Mouse (Mus musculus): ENCODE measurements around the gene Hfe. TPM values are rescaled to one million over a fixed set of nuclear protein-coding genes. Genes with fewer than 3 reads are reported as not detected.
"Not testable (repeated sequence)": the region's sequence is repeated elsewhere in the genome, so short reads cannot be mapped to it uniquely, and the experiment has no call there.

Gene Hfe
- total RNA-seq, 2 experiments from 2014 or later, result 4.1 to 4.2 TPM

DNA sequence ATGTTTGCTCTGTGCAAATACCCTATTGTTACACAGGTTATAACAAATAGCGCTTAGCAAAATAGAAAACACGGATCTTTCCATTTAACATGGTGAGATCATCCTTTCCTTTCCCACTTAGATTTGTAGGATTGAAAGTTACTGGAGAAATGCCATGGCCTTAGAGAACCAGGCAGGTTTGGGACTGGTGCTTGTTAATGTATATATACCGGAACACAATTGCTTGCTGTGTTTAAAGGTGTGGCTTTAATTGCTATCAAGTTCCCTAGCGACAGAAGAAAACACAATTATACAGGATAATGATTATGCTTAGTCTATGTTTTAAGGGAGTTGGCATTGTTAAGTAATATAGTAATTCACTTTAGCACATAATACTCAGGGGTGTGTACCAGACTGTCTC lies 23.5 kb downstream of the Hfe start:
- no peak for DNase-seq (ENCODE audit: low spot score in 2 of 2)

DNA sequence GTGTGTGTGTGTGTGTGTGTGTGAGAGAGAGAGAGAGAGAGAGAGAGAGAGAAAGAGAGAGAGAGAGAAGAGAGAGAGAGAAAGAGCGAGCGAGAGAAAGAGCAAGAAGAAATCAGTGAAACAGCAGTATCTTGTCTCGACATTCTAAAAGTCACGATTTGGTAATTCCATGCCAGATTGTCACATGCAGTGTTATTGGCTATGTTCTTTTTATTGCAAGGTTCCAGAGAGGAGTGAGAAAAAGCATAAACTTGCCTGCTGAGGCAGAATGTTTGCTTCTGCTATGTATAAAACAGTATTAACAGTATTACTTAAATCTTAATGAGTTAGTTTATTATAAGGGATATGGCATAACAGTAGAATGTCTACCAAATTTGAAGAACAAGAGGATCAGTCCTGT lies 24.7 kb downstream of the Hfe start:
- no peak for DNase-seq (ENCODE audit: low spot score in 2 of 2)

DNA sequence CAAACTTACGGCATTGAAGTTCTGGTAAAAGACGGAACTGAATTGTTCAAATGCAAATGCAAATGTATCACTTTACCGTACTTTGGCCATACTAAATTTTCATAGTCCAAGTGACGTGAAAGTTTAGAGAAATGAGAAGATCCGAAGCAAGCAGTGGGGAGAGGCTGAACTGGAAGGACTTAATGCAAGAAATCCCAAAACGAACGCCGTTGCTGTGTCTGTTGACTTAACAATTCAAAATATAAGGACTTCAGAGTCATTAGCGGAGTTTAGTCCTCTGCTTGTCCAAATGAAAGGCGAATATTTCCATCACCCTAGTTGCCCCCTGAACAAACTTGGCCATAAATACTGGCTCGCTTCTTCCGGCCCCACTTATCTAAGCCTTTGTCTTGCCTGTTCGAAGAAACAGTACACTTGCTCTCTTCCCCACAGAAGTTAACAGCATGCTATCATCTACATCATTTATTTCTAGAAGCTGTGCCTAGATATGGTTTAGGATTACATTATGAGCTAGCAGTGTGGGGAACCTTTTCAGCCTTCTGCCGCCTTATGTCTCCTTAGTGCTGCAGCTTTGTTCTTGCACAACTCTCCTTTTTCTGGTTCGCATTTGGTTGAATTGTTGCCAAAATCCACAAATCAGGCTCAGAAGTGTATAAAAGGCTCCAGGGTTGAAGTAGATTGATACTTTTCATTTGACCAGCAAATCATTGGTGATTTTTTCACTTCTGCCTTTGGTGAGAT lies 25.4 kb downstream of the Hfe start:
- DNase-seq (ENCODE audit: low spot score in 2 of 2), result peak in 1 of 2 experiments; percentile 52

DNA sequence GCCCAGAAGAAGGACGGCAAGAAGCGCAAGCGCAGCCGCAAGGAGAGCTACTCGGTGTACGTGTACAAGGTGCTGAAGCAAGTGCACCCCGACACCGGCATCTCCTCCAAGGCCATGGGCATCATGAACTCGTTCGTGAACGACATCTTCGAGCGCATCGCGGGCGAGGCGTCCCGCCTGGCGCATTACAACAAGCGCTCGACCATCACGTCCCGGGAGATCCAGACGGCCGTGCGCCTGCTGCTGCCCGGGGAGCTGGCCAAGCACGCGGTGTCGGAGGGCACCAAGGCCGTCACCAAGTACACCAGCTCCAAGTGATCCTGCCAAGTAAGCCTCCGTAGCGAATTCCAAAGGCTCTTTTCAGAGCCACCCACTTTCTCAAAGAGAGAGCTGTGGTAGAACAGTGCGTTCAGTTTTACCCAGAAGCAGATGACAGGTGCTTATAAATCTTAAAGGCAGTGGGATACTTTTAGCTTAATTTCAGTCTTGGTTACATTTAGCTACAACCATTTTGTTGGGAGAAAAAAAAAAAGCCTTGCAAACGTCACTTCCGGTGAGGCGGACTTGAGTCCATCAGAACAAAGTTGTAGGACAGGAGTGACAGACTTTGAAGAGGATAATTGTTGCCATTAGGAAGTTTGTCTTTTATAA lies 26.2 kb downstream of the Hfe start:
- DNase-seq (ENCODE audit: low spot score in 2 of 2), result peak; percentile 27 to 70

DNA sequence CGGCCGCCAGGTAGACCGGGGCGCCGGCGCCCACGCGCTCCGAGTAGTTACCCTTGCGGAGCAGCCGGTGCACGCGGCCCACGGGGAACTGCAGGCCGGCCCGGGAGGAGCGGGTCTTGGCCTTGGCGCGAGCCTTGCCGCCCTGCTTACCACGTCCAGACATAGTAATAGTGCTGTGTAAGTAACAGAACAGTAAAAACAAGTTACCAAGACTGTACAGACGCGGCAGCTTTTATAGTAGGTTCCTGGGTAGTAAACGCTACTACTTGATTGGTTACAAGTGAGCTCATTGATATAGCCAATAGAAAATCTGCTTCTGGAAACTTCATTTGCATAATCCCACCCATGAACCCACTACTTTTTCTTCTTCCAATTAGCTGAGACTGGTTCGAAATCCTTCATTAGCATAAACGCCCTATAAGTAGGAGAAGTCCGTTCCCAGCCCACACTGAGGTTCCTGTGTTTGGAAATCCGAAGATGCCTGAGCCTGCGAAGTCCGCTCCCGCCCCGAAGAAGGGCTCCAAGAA lies 26.8 kb downstream of the Hfe start, which contains the start of the genes Hist1h2ac and Hist1h2bc:
Gene Hist1h2ac, minus strand, starts transcription at position 194 of the 527 bp plus-strand sequence.
Gene Hist1h2bc, plus strand, starts transcription at position 445 of the 527 bp plus-strand sequence.
- peak; percentile 85 to 93 for DNase-seq (ENCODE audit: low spot score in 2 of 2)

DNA sequence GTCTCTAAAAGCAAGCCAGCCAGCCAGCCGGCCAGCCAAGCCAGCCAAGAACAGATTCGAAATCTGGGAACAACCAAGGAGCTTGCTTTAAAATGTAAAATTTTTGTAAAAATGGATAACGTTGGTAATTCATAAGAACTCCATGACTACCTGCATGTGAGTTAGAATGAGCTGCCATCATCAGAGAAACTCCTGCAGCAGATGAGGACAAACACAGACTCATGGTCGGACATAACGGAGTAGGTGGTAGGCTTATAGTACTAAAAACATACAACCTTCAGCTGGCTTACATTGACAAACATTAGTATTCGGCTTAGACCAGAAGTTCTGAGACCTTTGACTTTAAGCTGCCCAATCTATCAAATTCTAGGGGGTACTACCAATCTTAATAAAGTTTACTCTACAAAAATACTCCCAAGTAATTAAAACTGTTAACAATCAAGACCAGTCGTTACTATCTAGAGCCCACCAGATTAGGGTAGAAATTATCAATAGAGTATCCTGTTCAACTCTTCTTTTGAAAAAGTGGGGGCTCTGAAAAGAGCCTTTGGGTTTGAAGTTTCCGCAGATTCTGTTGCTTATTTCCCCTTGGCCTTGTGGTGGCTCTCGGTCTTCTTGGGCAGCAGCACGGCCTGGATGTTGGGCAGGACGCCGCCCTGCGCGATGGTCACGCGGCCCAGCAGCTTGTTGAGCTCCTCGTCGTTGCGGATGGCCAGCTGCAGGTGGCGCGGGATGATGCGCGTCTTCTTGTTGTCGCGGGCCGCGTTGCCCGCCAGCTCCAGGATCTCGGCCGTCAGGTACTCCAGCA lies 27.5 kb downstream of the Hfe start:
- not testable (repeated sequence) for DNase-seq (ENCODE audit: low spot score in 2 of 2)

DNA sequence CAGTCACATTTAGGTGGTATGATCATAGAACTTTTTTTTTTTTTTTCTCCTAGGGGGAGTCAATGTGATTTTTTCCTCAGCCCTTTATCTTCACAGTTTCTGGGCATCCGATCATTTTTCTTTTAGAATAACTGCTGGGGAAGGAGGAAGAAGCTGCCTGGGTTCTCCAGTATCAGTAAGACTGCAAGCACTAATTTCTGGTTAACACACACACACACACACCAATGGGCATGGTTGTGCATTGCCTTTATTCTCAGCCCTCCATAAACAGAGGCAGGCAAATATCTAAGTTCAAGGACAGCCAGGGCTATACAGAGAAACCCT lies 28.1 kb downstream of the Hfe start:
- DNase-seq (ENCODE audit: low spot score in 2 of 2), result no peak

DNA sequence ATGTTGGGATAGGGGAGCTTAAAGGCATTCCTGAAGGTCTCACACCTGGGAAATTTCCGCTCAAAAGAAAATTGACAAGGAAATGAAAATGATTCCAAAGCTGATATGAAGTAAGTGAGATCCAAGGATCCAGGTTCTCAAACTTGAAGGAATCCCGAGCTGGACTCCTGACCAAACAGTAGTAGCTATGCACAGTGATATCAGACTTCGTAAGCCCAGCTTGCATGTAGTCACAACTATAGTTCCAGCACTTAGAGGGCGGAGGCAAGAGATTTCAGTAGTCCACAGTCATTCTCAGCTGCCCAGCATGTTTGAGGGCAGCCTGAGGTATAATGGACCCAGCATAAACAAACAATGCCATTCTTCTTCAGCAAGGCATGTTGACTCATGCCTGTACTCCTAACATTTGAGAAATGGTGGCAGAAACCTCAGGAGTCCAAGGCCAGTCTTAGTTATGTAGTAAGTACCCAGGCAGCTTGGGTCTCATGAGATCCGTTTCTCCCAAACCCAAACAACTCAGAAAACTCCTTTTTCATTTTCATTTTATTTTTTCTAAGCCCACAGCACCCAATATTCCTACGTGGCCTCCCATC lies 28.6 kb downstream of the Hfe start:
- DNase-seq (ENCODE audit: low spot score in 2 of 2), result no peak

DNA sequence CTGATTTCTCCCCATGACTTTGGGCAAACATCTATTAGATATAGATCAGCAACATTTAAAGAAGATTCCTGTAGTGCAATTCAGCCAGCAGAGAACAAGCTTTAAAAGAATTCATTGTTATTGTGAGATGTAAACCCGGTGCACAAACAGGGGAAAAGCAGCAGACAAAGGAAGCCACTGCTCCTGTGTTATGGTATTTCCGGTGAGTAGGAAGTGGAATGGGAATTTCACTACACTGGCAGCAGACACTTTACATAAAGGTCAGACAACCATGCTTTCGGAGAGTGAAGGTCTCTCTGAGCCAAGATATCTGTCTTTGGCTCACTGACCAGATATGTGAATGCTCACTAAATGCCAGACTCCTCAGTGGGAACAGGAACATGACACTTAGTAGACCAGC lies 48.1 kb downstream of the Hfe start:
- no peak for DNase-seq (ENCODE audit: low spot score in 2 of 2)

DNA sequence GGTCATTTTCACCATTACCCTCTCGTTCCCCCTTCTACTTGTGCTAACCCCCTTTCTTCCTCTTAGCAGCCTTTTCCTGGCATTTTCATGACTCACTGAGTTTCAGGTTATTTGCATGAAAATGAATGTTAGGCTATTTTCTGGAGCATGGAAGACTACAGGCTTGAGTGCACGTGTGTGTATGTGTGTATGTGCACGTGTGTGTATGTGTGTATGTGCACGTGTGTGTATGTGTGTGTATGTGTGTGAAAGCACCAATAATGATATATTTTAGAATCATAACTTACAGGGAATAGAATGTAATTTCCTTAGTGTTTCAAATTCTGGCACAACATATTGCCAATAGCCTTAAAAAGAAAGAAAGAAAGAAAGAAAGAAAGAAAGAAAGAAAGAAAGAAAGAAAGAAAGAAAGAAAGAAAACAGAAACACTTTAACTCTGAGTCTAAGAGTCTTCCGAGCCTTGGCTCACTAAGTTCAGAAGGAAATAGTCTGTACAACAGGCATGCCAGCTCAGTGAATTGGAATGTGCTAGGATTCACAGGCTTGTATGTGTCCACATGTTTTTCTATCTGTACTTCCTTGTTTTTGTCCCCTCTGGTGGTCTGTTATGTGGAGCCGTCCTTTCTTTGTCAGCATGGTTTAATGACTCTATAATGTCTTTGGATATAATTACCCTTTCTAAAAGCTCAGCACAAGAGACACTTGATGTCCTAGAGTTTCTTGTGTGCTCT lies 50.9 kb downstream of the Hfe start:
- DNase-seq (ENCODE audit: low spot score in 2 of 2), result no peak

Small RNAs within 50 kb of the gene (microRNA-seq; reads per million reads assigned to microRNA genes)
- gene Gm44314, result 0 reads per million in 2 experiments
- gene Gm44350, result 0 reads per million in 2 experiments
- gene Gm44484, result 0 reads per million in 2 experiments

Other genes starting within 250 kb of the Hfe start
- gene Btn1a1, start 245.0 kb downstream of the Hfe start, total RNA-seq (2021), result not detected
- 1 to 10 TPM in 1 of 2 experiments, under 1 TPM in 1; 0.91 to 1.4 TPM for gene Btn2a2, start 222.0 kb downstream of the Hfe start, total RNA-seq (2021)
- 100 to 1,000 TPM; 331 to 357 TPM for gene Hist1h4h, start 179.8 kb downstream of the Hfe start, total RNA-seq (2021)
- gene Hist1h2af, start 176.9 kb downstream of the Hfe start, total RNA-seq (2021), result 1 to 10 TPM in 1 of 2 experiments, not detected in 1; 3.0 TPM
- gene Hist1h3g, start 175.4 kb downstream of the Hfe start, total RNA-seq (2021), result 1 to 10 TPM; 2.1 to 4.9 TPM
- under 1 TPM; 0.43 to 0.54 TPM for gene Hist1h2bh, start 167.5 kb downstream of the Hfe start, total RNA-seq (2021)
- 10 to 100 TPM; 15.1 to 16.5 TPM for gene Hist1h3f, start 166.8 kb downstream of the Hfe start, total RNA-seq (2021)
- 100 to 1,000 TPM; 135 to 161 TPM for gene Hist1h4f, start 159.2 kb downstream of the Hfe start, total RNA-seq (2021)
- 1 to 10 TPM; 3.1 to 4.0 TPM for gene Hist1h1d, start 157.6 kb downstream of the Hfe start, total RNA-seq (2021)
- 10 to 100 TPM; 39.8 to 44.6 TPM for gene Hist1h3e, start 148.5 kb downstream of the Hfe start, total RNA-seq (2021)
- 1 to 10 TPM; 3.9 to 8.2 TPM for gene Hist1h2ae, start 139.6 kb downstream of the Hfe start, total RNA-seq (2021)
- 10 to 100 TPM; 58.3 to 66.2 TPM for gene Hist1h2bg, start 139.5 kb downstream of the Hfe start, total RNA-seq (2021)
- 10 to 100 TPM; 24.1 to 24.2 TPM for gene Hist1h2bf, start 136.7 kb downstream of the Hfe start, total RNA-seq (2021)
- gene Hist1h2ad, start 136.5 kb downstream of the Hfe start, total RNA-seq (2021), result 1 to 10 TPM; 3.8 to 7.1 TPM
- gene Hist1h3d, start 135.1 kb downstream of the Hfe start, total RNA-seq (2021), result 10 to 100 TPM; 11.8 to 13.6 TPM
- gene Hist1h4d, start 129.3 kb downstream of the Hfe start, total RNA-seq (2021), result 100 to 1,000 TPM; 152 to 153 TPM
- gene Hist1h2be, start 89.7 kb downstream of the Hfe start, total RNA-seq (2021), result 10 to 100 TPM; 10.2 to 11.3 TPM
- gene Hist1h1e, start 88.3 kb downstream of the Hfe start, total RNA-seq (2021), result 10 to 100 TPM; 41.8 to 45.0 TPM
- 1 to 10 TPM; 2.3 to 3.4 TPM for gene Hist1h2ac, start 26.9 kb downstream of the Hfe start, total RNA-seq (2021)
- 10 to 100 TPM; 53.5 to 63.1 TPM for gene Hist1h2bc, start 26.7 kb downstream of the Hfe start, total RNA-seq (2021)
- not detected for gene Hist1h1t, start 15.0 kb downstream of the Hfe start, total RNA-seq (2021)
- gene Hist1h4c, start 12.4 kb downstream of the Hfe start, total RNA-seq (2021), result 100 to 1,000 TPM; 104 to 112 TPM
- 10 to 100 TPM; 47.0 to 47.3 TPM for gene Hist1h1c, start 28.0 kb upstream of the Hfe start, total RNA-seq (2021)
- under 1 TPM; 0.62 to 0.63 TPM for gene Hist1h3c, start 34.7 kb upstream of the Hfe start, total RNA-seq (2021)
- 10 to 100 TPM; 15.7 to 19.5 TPM for gene Hist1h2bb, start 35.9 kb upstream of the Hfe start, total RNA-seq (2021)
- gene Hist1h2ab, start 40.3 kb upstream of the Hfe start, total RNA-seq (2021), result 10 to 100 TPM; 28.1 to 35.2 TPM
- gene Hist1h3b, start 41.4 kb upstream of the Hfe start, total RNA-seq (2021), result 1 to 10 TPM; 7.6 to 9.4 TPM
- gene Hist1h4b, start 46.2 kb upstream of the Hfe start, total RNA-seq (2021), result 10 to 100 TPM; 73.0 to 74.7 TPM
- gene Hist1h4a, start 50.4 kb upstream of the Hfe start, total RNA-seq (2021), result 10 to 100 TPM; 42.9 to 49.4 TPM
- gene Hist1h3a, start 51.5 kb upstream of the Hfe start, total RNA-seq (2021), result 10 to 100 TPM; 27.5 to 33.9 TPM
- 10 to 100 TPM; 15.7 to 16.5 TPM for gene Hist1h1a, start 52.8 kb upstream of the Hfe start, total RNA-seq (2021)
- not detected for gene Trim38, start 59.1 kb upstream of the Hfe start, total RNA-seq (2021)
- not detected for gene Slc17a2, start 96.1 kb upstream of the Hfe start, total RNA-seq (2021)
- gene Slc17a3, start 128.6 kb upstream of the Hfe start, total RNA-seq (2021), result not detected
- gene Slc17a1, start 156.9 kb upstream of the Hfe start, total RNA-seq (2021), result not detected
- not detected for gene Slc17a4, start 204.2 kb upstream of the Hfe start, total RNA-seq (2021)
- gene Hist1h2ba, start 223.3 kb upstream of the Hfe start, total RNA-seq (2021), result not detected
- not detected for gene Hist1h2aa, start 223.6 kb upstream of the Hfe start, total RNA-seq (2021)